Mouse (Mus musculus) olfactory bulb, adult 2 months (tissue): Measurements from ENCODE around the gene Snrpa1.

Experiments
- CTCF ChIP-seq: fragments of 200-500 bp; IDR thresholded peaks from 2 replicates; pipeline ENCODE4 v1.5.1; 2012; ENCODE audit warnings: low read depth, mild to moderate bottlenecking, low read length, moderate library complexity; ENCODE audit not compliant: insufficient read depth
- POLR2A ChIP-seq: fragments of 200-500 bp; IDR thresholded peaks from 2 replicates; pipeline ENCODE4 v1.6.1; 2012; ENCODE audit warnings: mild to moderate bottlenecking, low read depth, low read length, moderate library complexity; ENCODE audit not compliant: insufficient read depth

GRCm38 (mm10) chr7:66104531-66104930 is 45.7 kb downstream of the Snrpa1 start:
- TF ChIP-seq POLR2A (no peak), CTCF (no peak)
